Mouse (Mus musculus): ENCODE measurements around the gene Pgls.

Gene Pgls

GRCm38 (mm10) chr8:71569366-71570290, 22.3 kb upstream of the Pgls start:
- peak; percentile 94 for DNase-seq (ENCODE audit: low spot score)

GRCm38 (mm10) chr8:71570291-71570954, 21.6 kb upstream of the Pgls start:
- DNase-seq (ENCODE audit: low spot score) = peak; percentile 98

GRCm38 (mm10) chr8:71572077-71572476, 19.9 kb upstream of the Pgls start:
- no peak for DNase-seq (ENCODE audit: low spot score)

GRCm38 (mm10) chr8:71572847-71573633, 18.9 kb upstream of the Pgls start:
- peak; percentile 79 for DNase-seq (ENCODE audit: low spot score)

GRCm38 (mm10) chr8:71574426-71574825, 17.6 kb upstream of the Pgls start:
- DNase-seq (ENCODE audit: low spot score) = no peak

GRCm38 (mm10) chr8:71575020-71575419, 17.0 kb upstream of the Pgls start:
- DNase-seq (ENCODE audit: low spot score) = no peak

- no peak for DNase-seq (ENCODE audit: low spot score)
Observed at GRCm38 (mm10) chr8:71577856-71578387, 14.1 kb upstream of the Pgls start.

- no peak for DNase-seq (ENCODE audit: low spot score)
Observed at GRCm38 (mm10) chr8:71579009-71579408, 13.0 kb upstream of the Pgls start.

GRCm38 (mm10) chr8:71579476-71579875, 12.5 kb upstream of the Pgls start:
- DNase-seq (ENCODE audit: low spot score) = no peak

- no peak for DNase-seq (ENCODE audit: low spot score)
Observed at GRCm38 (mm10) chr8:71580201-71580600, 11.8 kb upstream of the Pgls start.

- peak; percentile 42 for DNase-seq (ENCODE audit: low spot score)
Observed at GRCm38 (mm10) chr8:71586891-71587290, 5.1 kb upstream of the Pgls start.

- DNase-seq (ENCODE audit: low spot score) = no peak
Observed at GRCm38 (mm10) chr8:71588762-71589161, 3.2 kb upstream of the Pgls start.

GRCm38 (mm10) chr8:71591017-71591416, 959 bp upstream of the Pgls start:
- no peak for DNase-seq (ENCODE audit: low spot score)

GRCm38 (mm10) chr8:71592374-71593170, 596 bp downstream of the Pgls start:
- DNase-seq (ENCODE audit: low spot score) = peak; percentile 73

- no peak for DNase-seq (ENCODE audit: low spot score)
Observed at GRCm38 (mm10) chr8:71593556-71594323, 1.8 kb downstream of the Pgls start.

- no peak for DNase-seq (ENCODE audit: low spot score)
Observed at GRCm38 (mm10) chr8:71594324-71594722, 2.3 kb downstream of the Pgls start.

GRCm38 (mm10) chr8:71595862-71596261, 3.9 kb downstream of the Pgls start:
- DNase-seq (ENCODE audit: low spot score) = peak; percentile 89

GRCm38 (mm10) chr8:71596384-71596783, 4.4 kb downstream of the Pgls start:
- DNase-seq (ENCODE audit: low spot score) = no peak

- DNase-seq (ENCODE audit: low spot score) = no peak
Observed at GRCm38 (mm10) chr8:71596798-71597197, 4.8 kb downstream of the Pgls start.

GRCm38 (mm10) chr8:71597451-71597850, 5.5 kb downstream of the Pgls start, which contains the start of gene Fam129c:
Gene Fam129c (plus strand): TSS chr8:71597648.
- no peak for DNase-seq (ENCODE audit: low spot score)
